Mouse (Mus musculus): ENCODE results near the gene Adgrv1. TPM values are rescaled to one million over a fixed set of nuclear protein-coding genes. Genes with fewer than 3 reads are reported as not detected.

Gene Adgrv1
- total and polyA plus RNA-seq, 3 experiments = 0.17 to 0.44 (median 0.27) TPM

DNA sequence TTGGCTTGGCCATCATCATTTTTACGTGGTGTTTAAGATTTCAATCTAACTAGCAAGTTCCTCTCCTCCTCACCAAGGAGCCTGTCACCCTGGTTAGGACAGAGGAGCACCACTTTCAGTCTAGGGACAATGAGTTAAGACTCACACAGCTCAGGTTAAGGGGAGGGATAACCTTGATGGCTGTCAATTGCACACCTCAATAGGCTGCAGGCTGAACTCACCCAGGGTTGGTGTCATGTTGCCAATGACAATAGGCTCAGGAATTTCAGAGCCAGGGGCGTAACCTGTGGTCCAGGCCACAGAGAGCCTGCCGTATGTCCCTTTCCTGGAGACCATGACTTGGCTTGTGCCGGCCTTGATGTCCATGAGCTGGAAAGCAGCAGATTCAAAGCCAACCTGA is 209.0 kb downstream of the Adgrv1 start:
- Histone ChIP-seq H3K27ac (ENCODE audit: insufficient read depth, low read depth) (no peak overlapping the region), H3K27me3 (replicated peaks) (no peaks in the 10 kb centered on the region), H3K4me2 (ENCODE audit: insufficient read depth, low read depth, poor library complexity, severe bottlenecking) (no peak overlapping the region), H3K4me1 (ENCODE audit: control insufficient read depth in 1 of 2, insufficient read depth in 2 of 2) (no peaks in the 10 kb centered on the region; a peak in 1 of 4 replicates), H3K36me3 (replicated peaks in 1 of 2; ENCODE audit: control insufficient read depth in 1 of 2, insufficient read depth in 1 of 2, low read length in 1 of 2) (no peaks in the 10 kb centered on the region), H3K9ac (ENCODE audit: insufficient read depth, low read depth) (no peak overlapping the region), H3K9me3 (replicated peaks; ENCODE audit: low read length) (no peaks in the 10 kb centered on the region), H3K79me2 (replicated peaks; ENCODE audit: control insufficient read depth, extremely low read depth, insufficient read depth, poor library complexity, severe bottlenecking) (no peaks in the 10 kb centered on the region), H3K4me3 (replicated peaks in 1 of 3; ENCODE audit: low read depth in 2 of 3, low read length in 2 of 3, poor library complexity in 1 of 3) (no peak overlapping the region)
- in situ Hi-C loops (cut with MboI; ENCODE audit: low pct_ligation_motif_present, low pct_unique_long_range_greater_than_20kb, low sequenced_read_pairs) = no loop called here
- TF ChIP-seq MAX (IDR thresholded peaks at IDR 0.05; ENCODE audit: low read length) (no peak), EP300 (IDR thresholded peaks at IDR 0.05; ENCODE audit: low read length) (no peak), SMC3 (IDR thresholded peaks at IDR 0.05; ENCODE audit: low read depth, low read length) (no peak), ZKSCAN1 (IDR thresholded peaks at IDR 0.05; ENCODE audit: borderline replicate concordance, low read depth, low read length) (no peak), JUN (IDR thresholded peaks at IDR 0.05; ENCODE audit: insufficient read depth, low read depth, low read length) (no peak), POLR2AphosphoS2 (IDR thresholded peaks at IDR 0.05; ENCODE audit: low read depth, low read length) (no peak), CHD2 (IDR thresholded peaks at IDR 0.05; ENCODE audit: low read length) (no peak)
- dilution Hi-C loops (cut with MboI; ENCODE audit: extremely low pct_ligation_motif_present, extremely low pct_unique_long_range_greater_than_20kb, low sequenced_read_pairs) = no loop called here
- DNase-seq (ENCODE audit: extremely low read depth) = no peak

DNA sequence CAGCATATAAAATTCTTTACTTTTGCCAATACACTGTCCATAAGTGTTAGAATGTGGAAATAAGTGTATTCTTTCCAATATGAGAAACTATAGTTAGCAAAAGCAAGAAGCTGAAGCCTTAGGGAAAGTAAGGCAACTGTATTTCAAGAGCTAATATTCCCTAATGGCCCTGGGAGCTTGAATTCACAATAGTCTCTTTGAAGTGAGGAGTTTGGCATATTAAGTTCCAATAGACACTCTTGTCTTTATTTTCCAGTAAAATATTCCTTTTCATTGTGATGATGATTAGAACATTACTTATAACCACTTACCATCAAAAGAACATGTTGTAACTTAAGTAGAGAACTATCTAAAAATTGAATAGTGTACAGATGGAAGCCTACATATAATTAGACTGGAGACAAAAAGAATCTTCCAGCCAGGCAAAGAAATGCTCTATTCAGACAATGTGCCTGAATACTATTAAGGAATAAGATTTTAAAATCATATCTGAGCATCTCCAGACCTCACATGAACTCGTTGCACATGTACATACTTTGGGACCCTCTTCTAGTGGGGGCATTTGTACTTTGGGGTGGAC is 225.0 kb downstream of the Adgrv1 start:
- Histone ChIP-seq H3K4me3 (replicated peaks in 1 of 3; ENCODE audit: low read depth in 2 of 3, low read length in 2 of 3, poor library complexity in 1 of 3) (no peak overlapping the region), H3K79me2 (replicated peaks; ENCODE audit: control insufficient read depth, extremely low read depth, insufficient read depth, poor library complexity, severe bottlenecking) (no peaks in the 10 kb centered on the region), H3K4me2 (ENCODE audit: insufficient read depth, low read depth, poor library complexity, severe bottlenecking) (no peak overlapping the region), H3K9me3 (replicated peaks; ENCODE audit: low read length) (no peaks in the 10 kb centered on the region), H3K36me3 (replicated peaks in 1 of 2; ENCODE audit: control insufficient read depth in 1 of 2, insufficient read depth in 1 of 2, low read length in 1 of 2) (no peaks in the 10 kb centered on the region), H3K4me1 (ENCODE audit: control insufficient read depth in 1 of 2, insufficient read depth in 2 of 2) (no peaks in the 10 kb centered on the region), H3K9ac (ENCODE audit: insufficient read depth, low read depth) (no peak overlapping the region), H3K27me3 (replicated peaks) (no peaks in the 10 kb centered on the region), H3K27ac (ENCODE audit: insufficient read depth, low read depth) (no peak overlapping the region)
- DNase-seq (ENCODE audit: extremely low read depth) = no peak
- dilution Hi-C loops (cut with MboI; ENCODE audit: extremely low pct_ligation_motif_present, extremely low pct_unique_long_range_greater_than_20kb, low sequenced_read_pairs) (no loop called here), in situ Hi-C loops (cut with MboI; ENCODE audit: low pct_ligation_motif_present, low pct_unique_long_range_greater_than_20kb, low sequenced_read_pairs) (no loop called here)
- TF ChIP-seq ETS1 (conservative IDR thresholded peaks at IDR 0.05; ENCODE audit: low read depth, low read length) (no peak), PAX5 (IDR thresholded peaks at IDR 0.05; ENCODE audit: low read length) (no peak), JUN (IDR thresholded peaks at IDR 0.05; ENCODE audit: insufficient read depth, low read depth, low read length) (no peak), POLR2A (IDR thresholded peaks at IDR 0.05; ENCODE audit: low read depth, low read length) (no peak), UBTF (IDR thresholded peaks at IDR 0.05; ENCODE audit: low read depth, low read length) (no peak), MAZ (IDR thresholded peaks at IDR 0.05; ENCODE audit: low read depth, low read length) (no peak), ZKSCAN1 (IDR thresholded peaks at IDR 0.05; ENCODE audit: borderline replicate concordance, low read depth, low read length) (no peak)

DNA sequence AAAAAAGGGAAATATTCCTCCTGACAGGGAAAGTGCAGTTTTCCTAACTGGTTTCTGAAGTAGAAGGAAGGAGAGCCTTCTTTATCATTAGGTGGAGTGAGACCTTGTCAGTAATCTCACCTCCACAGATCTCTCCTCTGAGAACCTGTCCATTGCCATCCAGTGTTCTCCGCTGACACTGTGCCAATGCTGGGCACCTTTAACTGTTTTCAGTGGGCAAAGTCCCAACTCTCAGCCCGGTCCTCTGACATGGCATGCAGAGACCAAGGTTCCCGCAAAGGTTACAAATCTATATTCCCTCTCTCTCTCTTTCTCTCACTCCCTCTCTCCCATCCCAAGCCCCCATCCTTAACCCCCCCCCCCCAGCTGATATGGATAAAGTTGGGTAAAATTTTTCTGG is 230.1 kb downstream of the Adgrv1 start:
- no peak overlapping the region for H3K4me2 ChIP-seq (ENCODE audit: insufficient read depth, low read depth, poor library complexity, severe bottlenecking)
- no peaks in the 10 kb centered on the region for H3K9me3 ChIP-seq (replicated peaks; ENCODE audit: low read length)
- H3K4me1 ChIP-seq (ENCODE audit: control insufficient read depth in 1 of 2, insufficient read depth in 2 of 2) = peaks cover 0 to 3% of the 10 kb centered on the region in 2 experiments; a peak in 1 of 4 replicates
- DNase-seq (ENCODE audit: extremely low read depth) = no peak
- in situ Hi-C loops (cut with MboI; ENCODE audit: low pct_ligation_motif_present, low pct_unique_long_range_greater_than_20kb, low sequenced_read_pairs) (no loop called here), dilution Hi-C loops (cut with MboI; ENCODE audit: extremely low pct_ligation_motif_present, extremely low pct_unique_long_range_greater_than_20kb, low sequenced_read_pairs) (no loop called here)
- H3K36me3 ChIP-seq (replicated peaks in 1 of 2; ENCODE audit: control insufficient read depth in 1 of 2, insufficient read depth in 1 of 2, low read length in 1 of 2) = no peaks in the 10 kb centered on the region
- no peaks in the 10 kb centered on the region for H3K79me2 ChIP-seq (replicated peaks; ENCODE audit: control insufficient read depth, extremely low read depth, insufficient read depth, poor library complexity, severe bottlenecking)
- H3K27ac ChIP-seq (ENCODE audit: insufficient read depth, low read depth) = no peak overlapping the region
- no peak overlapping the region for H3K4me3 ChIP-seq (replicated peaks in 1 of 3; ENCODE audit: low read depth in 2 of 3, low read length in 2 of 3, poor library complexity in 1 of 3)
- no peak overlapping the region for H3K9ac ChIP-seq (ENCODE audit: insufficient read depth, low read depth)
- no peak for TF ChIP-seq TBP (conservative IDR thresholded peaks at IDR 0.05; ENCODE audit: low read depth, low read length)
- TF ChIP-seq MXI1 (IDR thresholded peaks at IDR 0.05; ENCODE audit: low read depth, low read length) = no peak
- no peak for TF ChIP-seq MAX (IDR thresholded peaks at IDR 0.05; ENCODE audit: low read length)
- no peak for TF ChIP-seq CHD1 (IDR thresholded peaks at IDR 0.05; ENCODE audit: low read depth, low read length)
- no peak for TF ChIP-seq E2F4 (IDR thresholded peaks at IDR 0.05; ENCODE audit: insufficient replicate concordance, low read depth, low read length)
- no peak for TF ChIP-seq KAT2A (IDR thresholded peaks at IDR 0.05; ENCODE audit: insufficient replicate concordance, low read length)
- TF ChIP-seq HCFC1 (IDR thresholded peaks at IDR 0.05; ENCODE audit: low read depth, low read length) = no peak
- no peaks in the 10 kb centered on the region for H3K27me3 ChIP-seq (replicated peaks)

Measured in CH12.LX (cell line).